Mouse (Mus musculus) embryo, embryonic 11.5 days (tissue): ENCODE results near the gene Cdc20b.
A peak's percentile ranks its signal among the peaks of the same experiment; 100 is the strongest.
"Not testable (repeated sequence)": the region's sequence is repeated elsewhere in the genome, so short reads cannot be mapped to it uniquely, and the experiment has no call there.

Experiments used
- DNase-seq: peaks from one replicate; pipeline ENCODE4 v3.0.0-alpha.2; 2012; ENCODE audit warnings: low read depth, low spot score

Cdc20b gene

DNA sequence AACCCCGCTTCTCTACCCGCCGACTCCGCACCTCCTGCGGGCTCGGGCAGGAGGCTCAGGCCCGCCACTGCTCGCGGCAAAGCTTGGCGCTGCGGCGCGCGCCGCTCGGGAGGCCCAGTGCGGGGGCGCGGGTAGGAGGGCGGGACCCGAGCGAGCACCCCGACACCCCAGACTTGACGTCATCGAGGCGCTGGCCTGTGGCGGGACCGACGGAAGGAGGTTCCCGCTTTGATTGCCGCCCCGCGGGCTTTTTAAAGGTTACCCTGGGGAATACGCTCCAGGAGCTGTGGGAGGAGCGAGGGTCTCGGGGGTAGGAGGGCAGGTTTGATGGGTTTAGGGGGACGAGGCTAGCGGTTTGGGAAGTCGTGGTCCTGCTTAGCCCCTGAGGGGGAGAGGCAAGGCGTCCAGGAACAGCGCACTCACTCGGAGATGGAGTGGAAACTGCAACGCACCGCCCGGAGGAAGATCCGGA, at the start of gene Cdc20b:
TSS of gene Cdc20b (plus strand) at position 162 of the 472 bp plus-strand sequence.
- no peak for DNase-seq

DNA sequence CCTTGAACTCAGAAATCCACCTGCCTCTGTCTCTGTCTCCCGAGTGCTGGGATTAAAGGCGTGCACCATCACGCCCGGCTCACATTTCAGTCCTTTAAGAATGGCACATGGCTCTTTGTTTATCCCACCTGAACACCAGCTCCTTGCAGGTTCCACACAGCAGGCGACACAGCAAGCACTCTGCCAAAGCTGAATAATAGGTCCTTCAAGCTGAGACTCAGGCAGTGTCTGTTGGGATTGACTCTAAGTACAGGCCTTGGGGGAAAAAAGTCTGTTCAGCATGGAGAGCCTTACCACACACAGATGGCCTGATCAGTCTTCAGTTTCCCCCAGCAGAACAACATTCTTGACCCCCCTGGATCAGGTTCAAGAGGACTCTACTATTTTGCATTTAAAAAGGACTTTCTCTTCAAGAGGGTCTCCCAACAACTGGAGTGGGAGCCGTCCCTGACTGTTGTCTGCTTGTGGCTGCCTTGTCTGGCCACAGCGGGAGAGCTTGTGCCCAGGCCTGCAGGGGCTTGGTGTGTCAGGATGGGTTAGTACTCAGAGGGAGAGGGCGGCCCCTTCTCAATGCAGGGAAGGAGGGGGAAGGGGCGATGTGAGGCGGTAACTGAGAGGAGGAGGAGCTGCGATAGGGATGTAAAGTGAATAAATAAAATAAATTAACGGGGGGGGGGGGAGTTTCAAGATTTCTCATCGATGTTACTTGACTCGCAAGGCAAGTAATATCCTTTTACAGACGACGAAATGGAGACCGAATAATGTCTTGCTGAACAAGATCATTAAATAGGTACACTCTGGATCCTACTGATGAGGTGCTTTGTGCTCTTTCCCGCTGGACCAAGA, 49.1 kb upstream of the Cdc20b start:
- no peak for DNase-seq

DNA sequence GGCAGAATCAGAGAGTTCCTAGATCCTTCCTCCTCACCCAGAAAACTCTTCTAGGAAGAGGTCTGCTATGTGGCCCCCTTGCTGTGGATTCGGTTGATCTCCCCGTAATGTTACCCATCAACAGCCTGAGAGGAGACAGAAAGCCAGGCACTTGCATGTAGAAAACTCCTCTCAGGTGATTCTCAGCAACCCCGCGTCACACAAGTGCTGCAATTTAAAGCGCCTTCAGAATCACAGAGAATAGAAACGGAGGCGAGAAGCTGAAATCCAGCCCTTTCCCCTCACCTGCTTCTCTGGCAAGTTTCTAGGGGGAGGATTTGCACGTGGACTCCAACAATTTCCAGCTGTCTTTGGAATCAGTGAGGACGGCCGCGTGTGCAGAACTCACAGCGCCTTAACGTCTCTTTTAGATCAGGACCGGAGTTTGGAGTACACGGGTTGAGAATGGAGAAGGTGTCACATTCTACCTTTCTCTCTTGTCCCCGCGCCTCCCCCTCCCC, 48.4 kb upstream of the Cdc20b start:
- no peak for DNase-seq

- peak; percentile 84 for DNase-seq
Observed at GRCm38 (mm10) chr13:112987532-112987943, 47.4 kb upstream of the Cdc20b start, which contains the start of gene Ccno. TSS of gene Ccno (plus strand) at chr13:112987802.

GRCm38 (mm10) chr13:112987991-112988390, 46.9 kb upstream of the Cdc20b start:
- no peak for DNase-seq

DNA sequence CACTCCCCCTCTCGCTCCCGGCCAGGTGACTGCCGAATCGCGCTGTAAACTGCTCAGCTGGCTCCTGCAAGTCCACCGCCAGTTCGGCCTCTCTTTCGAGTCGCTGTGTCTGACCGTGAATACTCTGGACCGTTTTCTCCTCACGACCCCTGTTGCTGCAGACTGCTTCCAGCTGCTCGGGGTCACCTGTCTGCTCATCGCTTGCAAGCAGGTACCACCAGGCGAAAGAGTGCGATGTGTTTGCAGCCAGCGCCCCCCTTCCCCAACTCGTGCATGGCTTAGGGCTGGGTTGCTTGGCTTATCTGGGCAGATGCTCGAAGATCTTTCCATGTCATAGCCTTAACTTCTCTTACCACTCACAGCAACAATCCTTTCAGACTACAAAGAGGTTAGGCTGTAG, 46.0 kb upstream of the Cdc20b start:
- no peak for DNase-seq

- no peak for DNase-seq
Observed at GRCm38 (mm10) chr13:112989541-112989940, 45.4 kb upstream of the Cdc20b start.

DNA sequence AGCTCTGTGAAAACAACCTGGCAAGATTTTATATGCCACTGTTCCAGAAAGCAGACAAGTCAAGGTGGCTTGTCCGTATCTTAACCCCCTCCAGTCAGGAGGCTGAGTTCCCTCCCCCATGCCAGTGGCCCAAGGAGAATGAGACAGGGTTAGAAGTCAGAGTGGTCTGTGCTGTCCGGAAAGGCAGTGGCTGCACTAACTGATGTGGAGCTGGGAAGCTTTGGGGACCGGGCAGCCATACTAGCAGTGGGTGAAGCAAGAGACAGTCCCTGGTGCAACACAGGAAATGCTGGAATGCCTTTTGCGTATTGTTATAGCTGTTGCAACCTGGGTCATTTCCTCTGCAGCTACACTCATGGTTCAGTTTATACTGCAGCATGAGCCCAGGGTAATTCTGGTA, 44.6 kb upstream of the Cdc20b start:
- DNase-seq, result no peak

DNA sequence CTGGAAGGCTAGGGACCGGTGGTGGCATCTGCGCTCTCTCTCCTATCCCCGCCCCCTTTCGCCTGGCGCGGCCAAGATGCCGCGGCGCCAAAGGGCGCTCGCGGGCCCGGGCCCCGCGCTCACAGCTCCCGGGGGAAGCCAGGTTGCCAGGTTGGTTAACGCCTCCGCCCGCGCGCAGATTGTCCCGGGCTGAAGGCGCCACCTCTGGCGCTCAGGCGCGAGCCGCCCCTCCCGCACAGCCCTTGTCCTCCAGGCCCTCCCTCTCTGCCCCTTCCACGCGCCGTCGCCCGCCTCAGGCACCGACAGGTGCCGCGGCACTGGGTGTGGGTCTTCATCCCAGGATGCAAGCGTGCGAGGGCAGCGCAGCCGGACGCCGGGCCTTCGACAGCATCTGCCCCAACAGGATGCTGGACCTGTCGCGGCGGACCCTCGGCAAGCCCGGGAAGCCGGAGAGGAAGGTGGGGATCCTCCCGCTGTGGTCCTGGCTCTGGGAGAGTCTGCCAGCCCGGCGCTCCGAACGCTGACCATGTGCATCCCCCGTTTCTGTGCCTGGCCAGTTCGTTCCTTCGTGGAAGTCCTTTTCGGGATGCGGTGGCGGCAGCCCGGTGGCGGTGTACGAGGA, 41.3 kb upstream of the Cdc20b start, which contains the start of gene Mcidas:
TSS of gene Mcidas (plus strand) at position 315 of the 622 bp plus-strand sequence.
- no peak for DNase-seq

DNA sequence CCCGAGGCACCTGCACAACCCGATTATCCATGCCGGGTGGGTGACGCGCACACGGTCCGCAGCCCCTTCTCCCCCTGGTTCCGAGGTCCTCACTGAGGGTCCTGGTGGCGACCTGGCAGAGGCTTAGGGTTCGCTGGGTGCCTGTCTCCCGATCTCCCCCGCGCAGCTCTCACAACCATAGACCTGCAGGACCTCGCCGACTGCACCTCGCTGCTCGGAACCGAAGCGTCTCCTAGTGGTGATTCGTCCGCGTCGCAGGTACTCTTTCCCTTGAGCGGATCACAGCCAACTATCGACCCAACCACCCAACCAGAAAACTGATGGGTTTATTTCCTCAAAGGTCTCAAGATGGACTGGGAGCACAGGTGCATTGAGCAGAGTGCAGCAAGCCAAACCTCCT, 40.7 kb upstream of the Cdc20b start:
- DNase-seq, result no peak

DNA sequence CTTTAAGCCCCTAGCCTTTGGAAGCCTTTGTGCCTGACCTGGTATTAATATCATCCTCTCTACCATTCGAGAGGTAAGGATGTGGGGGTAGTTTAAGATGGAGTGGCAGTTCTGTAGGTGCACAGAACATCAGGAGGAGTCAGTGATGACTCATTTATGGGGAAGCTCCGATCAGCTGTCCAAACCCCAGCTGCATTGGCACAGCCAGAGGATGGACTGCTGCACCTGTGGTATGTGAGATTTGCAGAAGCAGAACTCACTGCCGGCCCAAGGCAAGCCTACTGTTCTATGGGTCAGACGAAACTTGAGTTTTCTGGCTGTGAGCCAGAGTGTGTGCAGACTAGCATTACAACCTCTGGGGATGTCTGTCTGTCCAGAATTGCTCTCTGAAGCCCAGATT, 38.5 kb upstream of the Cdc20b start:
- no peak for DNase-seq

- no peak for DNase-seq
Observed at GRCm38 (mm10) chr13:112997369-112997768, 37.5 kb upstream of the Cdc20b start.

DNA sequence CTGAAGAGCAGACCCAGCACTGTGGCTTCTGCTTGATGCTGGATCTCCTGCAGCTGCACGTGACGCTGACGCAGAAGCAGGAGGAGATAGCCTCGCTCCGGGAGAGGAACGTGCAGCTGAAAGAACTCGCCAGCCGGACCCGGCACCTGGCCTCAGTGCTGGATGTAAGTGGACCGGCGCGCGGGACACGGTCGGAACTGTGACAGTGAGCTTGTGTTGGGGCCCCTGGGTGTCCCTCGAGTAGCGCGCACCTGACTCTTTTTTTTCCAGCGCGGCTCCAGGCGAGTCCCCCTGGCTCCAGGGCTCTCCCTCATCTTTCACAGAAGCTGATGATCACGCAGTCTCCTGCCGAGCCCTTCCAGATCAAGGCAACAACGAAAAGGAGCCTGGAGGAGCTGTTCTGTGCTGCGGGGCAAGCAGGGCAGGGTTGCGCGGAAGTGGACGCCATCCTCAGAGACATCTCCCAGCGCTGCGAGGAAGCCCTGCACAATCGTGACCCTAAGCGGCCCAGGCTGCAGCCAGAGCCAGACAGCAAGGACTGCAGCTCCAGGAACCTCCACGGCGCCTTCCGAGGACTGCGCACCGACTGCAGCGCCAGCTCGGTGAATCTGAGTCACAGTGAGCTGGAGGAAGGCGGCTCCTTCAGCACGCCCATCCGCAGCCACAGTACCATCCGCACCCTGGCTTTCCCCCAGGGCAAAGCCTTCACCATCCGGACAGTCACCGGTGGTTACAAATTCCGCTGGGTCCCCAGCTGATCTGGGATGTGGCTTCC, 36.3 kb upstream of the Cdc20b start:
- no peak for DNase-seq

- DNase-seq, result no peak
Observed at GRCm38 (mm10) chr13:113000090-113000489, 34.8 kb upstream of the Cdc20b start.

DNA sequence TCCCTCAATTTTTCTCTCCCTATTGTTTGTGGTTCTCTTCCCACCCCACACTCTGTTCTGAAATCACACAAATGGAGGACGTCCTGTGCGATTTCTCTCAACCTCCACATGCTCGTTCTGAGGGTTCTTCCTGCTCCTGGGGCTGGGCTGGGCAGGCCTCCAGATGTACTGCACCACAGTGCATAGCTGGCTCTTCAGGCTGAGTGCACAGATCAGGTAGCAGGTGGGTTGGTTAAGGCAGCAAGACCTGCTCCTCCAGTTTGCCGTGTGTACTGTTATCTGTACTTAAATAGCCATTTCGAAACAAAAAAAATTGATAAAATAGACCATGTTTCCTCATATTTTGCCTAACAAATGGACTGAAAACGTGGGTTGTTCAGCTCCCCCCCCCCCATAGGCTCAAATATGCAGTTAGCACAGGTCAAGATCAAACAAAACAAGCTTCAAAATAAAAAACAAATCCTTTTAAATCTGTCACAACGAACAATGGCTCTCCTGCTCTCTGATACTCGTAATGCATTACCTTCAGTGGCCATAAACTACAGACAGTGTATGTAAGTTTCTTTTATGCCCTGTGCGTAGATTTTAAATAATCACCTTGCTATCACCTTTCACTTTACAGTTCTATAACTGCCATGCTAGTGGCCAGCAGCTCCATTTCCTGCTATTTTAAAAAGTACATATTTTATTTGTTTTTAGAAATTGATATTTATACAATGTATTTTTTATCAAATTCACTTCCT, 34.2 kb upstream of the Cdc20b start:
- DNase-seq, result no peak

DNA sequence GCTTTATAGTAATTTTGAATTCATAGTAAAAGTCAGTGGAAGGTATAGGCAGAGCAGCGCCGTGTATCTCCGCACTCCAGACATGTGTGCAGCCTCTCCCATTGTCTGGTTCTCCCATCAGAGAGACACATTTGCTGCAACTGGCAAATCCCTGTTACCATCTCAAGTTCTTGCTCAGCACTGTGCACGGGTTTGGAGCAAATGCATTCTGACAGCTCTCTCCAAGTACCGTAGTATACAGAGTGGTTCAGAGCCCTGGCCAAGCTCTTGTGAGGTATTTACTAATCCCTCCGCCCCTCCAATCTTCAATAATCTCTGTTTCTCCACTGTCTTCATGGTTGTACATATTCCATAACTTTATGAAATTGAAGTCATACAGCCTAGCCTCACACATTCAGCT, 22.2 kb upstream of the Cdc20b start:
- no peak for DNase-seq

DNA sequence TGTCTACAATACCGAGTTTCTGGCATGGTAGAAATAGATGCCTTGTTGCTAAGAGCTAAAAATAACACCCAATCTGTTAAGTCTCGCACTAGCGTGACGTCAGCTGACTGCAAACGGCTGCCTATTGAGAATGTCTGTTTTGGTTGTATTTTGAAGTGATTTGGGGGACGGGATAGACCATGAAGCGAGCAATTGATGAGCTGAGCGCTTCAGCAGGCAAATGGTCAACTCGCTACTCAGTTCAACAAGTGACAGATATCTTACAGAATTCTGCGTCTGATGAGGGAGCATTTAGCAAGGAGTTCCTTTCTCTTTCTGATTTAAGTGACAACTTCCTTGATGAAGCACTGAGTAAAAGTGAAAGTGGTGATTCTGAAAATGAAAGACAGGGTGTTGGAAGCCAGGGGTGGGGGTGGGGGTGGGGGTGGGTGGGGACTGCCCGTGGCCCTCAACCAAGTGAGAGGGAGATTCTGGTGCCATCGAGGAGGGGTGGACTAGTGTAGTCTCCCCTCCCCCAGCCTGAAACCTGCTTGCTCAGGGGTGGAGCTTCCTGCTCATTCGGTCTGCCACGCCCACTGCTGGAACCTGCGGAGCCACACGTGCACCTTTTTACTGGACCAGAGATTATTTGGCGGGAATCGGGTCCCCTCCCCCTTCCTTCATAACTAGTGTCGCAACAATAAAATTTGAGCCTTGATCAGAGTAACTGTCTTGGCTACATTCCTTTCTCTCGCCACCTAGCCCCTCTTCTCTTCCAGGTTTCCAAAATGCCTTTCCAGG, 21.5 kb upstream of the Cdc20b start:
- DNase-seq, result not testable (repeated sequence)

- no peak for DNase-seq
Observed at GRCm38 (mm10) chr13:113021521-113021920, 13.4 kb upstream of the Cdc20b start.

- DNase-seq, result no peak
Observed at GRCm38 (mm10) chr13:113022467-113022866, 12.4 kb upstream of the Cdc20b start.
